Mouse (Mus musculus) frontal cortex, postnatal 14 days (tissue): ENCODE measurements around the gene Esr1.
A peak's percentile ranks its signal among the peaks of the same experiment; 100 is the strongest.
"Not testable (repeated sequence)": the region's sequence is repeated elsewhere in the genome, so short reads cannot be mapped to it uniquely, and the experiment has no call there.

ENCODE experiments used
- DNase-seq, 2 experiments: peaks; one replicate each; pipeline ENCODE4 v3.0.0; 2022; ENCODE audit warnings: low spot score in 2 of 2

The Esr1 gene

GRCm38 (mm10) chr10:4694336-4694865, 83.0 kb downstream of the Esr1 start:
- DNase-seq = no peak

DNA sequence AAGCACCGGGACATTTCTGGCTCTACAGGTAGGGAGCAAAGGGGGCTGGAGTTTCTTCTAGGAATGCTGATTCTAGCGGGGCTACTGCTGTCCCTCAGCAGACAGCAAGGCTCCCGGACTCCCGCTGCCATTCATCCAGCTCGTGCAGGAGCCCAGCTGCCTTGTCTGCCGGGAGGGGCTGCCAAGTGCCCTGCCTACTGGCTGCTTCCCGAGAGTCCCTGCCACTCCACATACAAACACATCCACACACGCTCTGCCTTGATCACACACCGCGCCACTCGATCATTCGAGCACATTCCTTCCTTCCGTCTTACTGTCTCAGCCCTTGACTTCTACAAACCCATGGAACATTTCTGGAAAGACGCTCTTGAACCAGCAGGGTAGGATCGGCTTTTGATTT, 98.5 kb downstream of the Esr1 start:
- peak in 1 of 2 experiments; percentile 14 for DNase-seq

DNA sequence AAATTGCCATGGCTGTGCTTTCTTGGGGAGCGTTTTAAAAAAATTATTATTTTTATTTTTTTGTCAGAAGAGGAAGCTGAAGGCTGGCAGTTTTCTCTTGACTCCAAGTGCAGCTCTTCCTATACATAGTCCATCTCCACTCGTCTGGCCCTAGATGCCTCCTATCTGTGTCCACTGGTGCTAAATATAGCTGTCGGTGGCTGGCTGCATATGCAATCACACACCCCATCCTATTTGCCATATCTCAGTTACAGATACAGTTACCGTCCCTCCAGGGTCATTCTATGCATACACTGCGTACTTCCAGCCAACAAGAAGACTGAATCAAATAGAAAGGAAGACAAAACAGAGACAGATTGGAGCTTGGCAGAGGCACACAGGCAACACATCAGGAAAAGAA, 100.0 kb downstream of the Esr1 start:
- DNase-seq = no peak

- DNase-seq = no peak
Observed at GRCm38 (mm10) chr10:4712061-4712908, 100.9 kb downstream of the Esr1 start.

- DNase-seq = no peak
Observed at GRCm38 (mm10) chr10:4713398-4713797, 102.0 kb downstream of the Esr1 start.

GRCm38 (mm10) chr10:4724851-4725250, 113.5 kb downstream of the Esr1 start:
- DNase-seq = no peak

GRCm38 (mm10) chr10:4726141-4726540, 114.7 kb downstream of the Esr1 start:
- no peak for DNase-seq

- no peak for DNase-seq
Observed at GRCm38 (mm10) chr10:4732328-4732727, 120.9 kb downstream of the Esr1 start.

- no peak for DNase-seq
Observed at GRCm38 (mm10) chr10:4733987-4734386, 122.6 kb downstream of the Esr1 start.

DNA sequence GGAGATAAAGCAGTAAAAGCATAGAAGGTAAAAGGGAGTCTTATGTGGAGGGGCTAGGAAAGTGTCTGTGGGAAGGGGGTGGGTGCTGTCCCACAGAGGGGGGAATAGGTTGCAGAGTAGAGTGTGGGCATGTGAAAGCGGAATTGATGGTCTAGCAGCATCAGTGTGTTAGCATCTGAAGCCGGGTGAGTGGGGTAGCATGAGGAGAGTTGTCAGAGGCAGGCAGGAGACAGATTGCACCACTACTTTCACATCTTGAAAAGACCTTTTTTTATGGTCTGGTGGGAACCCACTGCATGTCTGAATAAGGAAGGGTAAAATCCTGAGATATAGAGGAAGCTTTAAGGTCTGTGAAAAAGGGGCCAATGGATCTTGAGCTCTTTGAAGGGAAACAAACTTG, 123.5 kb downstream of the Esr1 start:
- DNase-seq = no peak

DNA sequence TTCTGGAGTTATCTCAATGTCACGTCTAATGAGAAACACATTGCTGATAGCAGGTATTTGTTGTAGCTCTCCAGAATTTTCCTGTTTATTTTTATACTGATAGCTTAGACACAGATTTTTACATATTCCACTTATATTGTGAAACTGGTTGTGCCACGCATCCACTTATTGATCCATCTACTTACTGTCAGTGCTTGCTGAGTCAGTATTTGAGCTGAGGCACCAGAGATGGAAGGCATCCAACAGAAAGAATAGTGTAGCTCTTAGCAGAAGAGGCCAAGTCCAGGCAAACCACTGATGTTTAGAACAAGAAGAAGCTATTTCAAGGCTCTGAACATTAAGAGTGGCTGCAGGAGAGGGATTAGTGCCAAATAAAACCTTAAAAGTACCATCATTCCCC, 126.9 kb downstream of the Esr1 start:
- no peak for DNase-seq

DNA sequence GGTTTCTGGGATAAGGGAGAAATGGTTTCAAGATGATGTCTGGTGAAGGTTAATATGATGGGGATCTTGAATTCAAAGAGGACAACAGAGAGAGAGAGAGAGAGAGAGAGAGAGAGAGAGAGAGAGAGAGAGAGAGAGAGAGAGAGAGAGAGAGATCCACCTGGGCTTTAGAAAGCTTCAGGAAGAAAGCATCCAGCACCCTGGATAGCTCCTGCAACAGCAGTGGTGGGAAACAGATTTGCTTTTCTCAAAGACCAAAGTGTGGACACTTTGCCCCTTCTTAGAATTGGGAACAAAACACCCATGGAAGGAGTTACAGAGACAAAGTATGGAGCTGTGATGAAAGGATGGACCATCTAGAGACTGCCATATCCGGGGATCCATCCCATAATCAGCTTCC, 139.7 kb downstream of the Esr1 start:
- not testable (repeated sequence) for DNase-seq

- no peak for DNase-seq
Observed at GRCm38 (mm10) chr10:4752977-4753376, 141.6 kb downstream of the Esr1 start.

DNA sequence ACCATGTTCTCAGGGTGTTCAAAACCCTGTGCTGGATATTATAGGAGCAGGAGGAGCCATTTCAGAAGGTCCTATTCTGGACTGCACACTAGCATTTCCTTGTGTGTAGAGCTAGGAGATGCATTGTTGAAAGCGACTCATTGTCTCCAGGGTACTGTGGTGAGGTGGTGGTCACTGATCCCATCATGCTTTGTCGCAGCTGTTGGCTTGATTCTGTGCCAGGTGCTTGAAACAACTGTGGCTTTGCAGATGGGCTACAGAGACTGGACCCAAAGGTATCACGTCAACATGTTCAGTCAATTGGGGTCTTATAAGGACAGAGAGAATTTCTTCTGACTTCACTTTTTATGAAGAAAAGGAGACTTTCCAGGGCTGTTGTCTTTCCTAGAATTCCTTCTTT, 164.1 kb downstream of the Esr1 start:
- DNase-seq = no peak

GRCm38 (mm10) chr10:4776007-4776713, 164.8 kb downstream of the Esr1 start:
- DNase-seq = no peak

- DNase-seq = no peak
Observed at GRCm38 (mm10) chr10:4776714-4777090, 165.3 kb downstream of the Esr1 start.

DNA sequence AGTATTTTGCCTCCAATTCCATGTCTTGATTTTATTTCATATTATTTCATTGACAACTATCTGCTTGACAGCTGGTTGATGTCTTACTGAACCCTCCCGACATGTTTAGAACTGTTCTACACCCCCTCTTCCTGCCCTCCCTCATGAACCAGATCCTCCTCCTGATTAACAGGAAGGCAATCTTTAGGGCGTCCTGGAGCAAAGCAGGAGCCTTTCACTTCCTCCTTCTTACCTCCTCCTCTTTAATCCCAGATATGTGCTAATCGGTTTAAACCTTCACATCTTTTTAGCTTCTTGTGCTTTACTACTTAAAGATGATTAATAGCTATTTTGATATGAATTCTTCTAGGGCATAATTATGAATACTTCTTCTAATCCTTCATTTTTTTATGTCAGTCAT, 166.6 kb downstream of the Esr1 start:
- no peak for DNase-seq

GRCm38 (mm10) chr10:4780926-4781325, 169.5 kb downstream of the Esr1 start:
- DNase-seq = no peak

GRCm38 (mm10) chr10:4787003-4787628, 175.7 kb downstream of the Esr1 start:
- DNase-seq = no peak

- no peak for DNase-seq
Observed at GRCm38 (mm10) chr10:4798268-4798808, 186.9 kb downstream of the Esr1 start.

DNA sequence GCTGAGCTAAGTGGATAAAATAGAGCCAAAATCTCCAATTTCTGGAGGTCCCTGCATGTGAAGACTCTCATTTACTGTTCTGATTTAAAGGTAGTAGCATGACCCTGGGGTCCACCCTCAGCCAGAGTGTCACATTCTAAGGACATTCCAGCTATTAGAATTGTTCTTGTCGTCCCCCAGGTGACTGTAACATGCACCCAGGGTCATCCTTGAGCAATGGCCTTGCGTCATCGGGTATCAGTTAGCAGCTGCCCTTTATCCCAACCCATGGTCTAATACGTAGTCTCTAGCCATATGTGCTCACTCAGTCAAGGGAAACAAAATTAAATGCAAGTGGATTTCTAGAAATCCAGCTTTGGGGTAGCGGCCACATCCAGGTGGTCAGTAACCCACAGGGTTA, 213.0 kb downstream of the Esr1 start:
- DNase-seq = no peak

GRCm38 (mm10) chr10:4830592-4830991, 219.2 kb downstream of the Esr1 start:
- DNase-seq = no peak
